Mouse (Mus musculus): Measurements from ENCODE around the gene Wdr63. TPM values are rescaled to one million over a fixed set of nuclear protein-coding genes. Genes with fewer than 3 reads are reported as not detected.

Wdr63 gene
- polyA plus RNA-seq, 1 experiment, result not detected

DNA sequence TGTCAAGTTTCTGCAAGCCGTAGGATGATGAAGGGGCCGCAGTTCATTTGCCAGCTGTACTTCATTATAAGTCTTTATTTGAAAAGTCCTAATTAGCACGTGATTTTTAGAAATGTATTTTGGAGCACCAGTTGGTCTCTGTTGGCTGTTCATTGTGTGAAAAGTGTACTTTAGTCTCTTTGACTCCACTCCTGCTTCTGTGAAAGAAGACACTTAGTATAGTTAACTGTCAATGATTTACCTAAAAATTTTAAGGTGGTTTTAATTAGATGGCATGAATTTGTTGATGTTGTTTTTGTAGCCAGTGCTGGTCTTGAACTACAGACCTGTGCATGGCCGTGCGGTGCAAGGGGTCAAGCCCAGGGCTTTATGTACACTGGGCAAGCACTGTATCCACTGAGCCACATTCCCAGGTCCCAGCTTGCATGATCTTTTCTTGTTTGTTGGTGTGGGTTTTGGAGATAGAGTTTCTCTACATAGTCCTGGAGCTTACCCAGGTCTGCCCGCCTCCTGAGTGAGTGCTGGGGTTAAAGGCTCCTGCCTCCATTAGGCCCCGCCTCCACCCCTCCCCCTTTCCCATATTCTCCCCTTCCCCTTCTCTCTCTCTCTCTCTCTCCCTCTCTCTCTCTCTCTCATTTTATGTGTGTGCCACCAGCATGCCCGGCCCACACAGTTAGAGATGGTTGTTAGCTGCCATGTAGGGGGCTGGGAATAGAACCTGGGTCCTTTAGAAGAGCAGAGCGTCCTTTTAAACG, 115.8 kb downstream of the Wdr63 start:
- Histone ChIP-seq H3K27ac (replicated peaks; ENCODE audit: low read depth, low read length) (peak overlapping the region; percentile 12; the same call in 1 of the 2 replicates), H3K4me1 (ENCODE audit: control insufficient read depth, insufficient read depth, insufficient read length, low read length) (peaks cover 2% of the 10 kb centered on the region; the same call in 1 of the 2 replicates), H3K4me3 (ENCODE audit: insufficient read depth, low read depth, low read length) (0 out of 2 replicates have a peak overlapping the region, but pooled peaks have one; percentile 8)

GRCm38 (mm10) chr3:145991130-145991529, 116.8 kb downstream of the Wdr63 start:
- Histone ChIP-seq H3K4me3 (ENCODE audit: insufficient read depth, low read depth, low read length) (peak overlapping the region; percentile 22; the same call in 1 of the 2 replicates), H3K4me1 (ENCODE audit: control insufficient read depth, insufficient read depth, insufficient read length, low read length) (peaks cover 2% of the 10 kb centered on the region; the same call in 1 of the 2 replicates), H3K27ac (replicated peaks; ENCODE audit: low read depth, low read length) (0 out of 2 replicates have a peak overlapping the region, but pooled peaks have one; percentile 15)

Other genes with a start within 250 kb of the Wdr63 start
- 14.5 and 17.8 TPM in 2 replicates for gene Bcl10, start 185.3 kb downstream of the Wdr63 start, polyA plus RNA-seq (2012; ENCODE audit: insufficient read depth, insufficient read length, missing spikeins)
- 18.1 and 19.4 TPM in 2 replicates for gene 2410004B18Rik, start 170.1 kb downstream of the Wdr63 start, polyA plus RNA-seq (2012; ENCODE audit: insufficient read depth, insufficient read length, missing spikeins)
- gene Syde2, start 120.3 kb downstream of the Wdr63 start, polyA plus RNA-seq (2012; ENCODE audit: insufficient read depth, insufficient read length, missing spikeins), result 4.4 and 4.5 TPM in 2 replicates
- gene Mcoln3, start 9.3 kb upstream of the Wdr63 start, polyA plus RNA-seq (2012; ENCODE audit: insufficient read depth, insufficient read length, missing spikeins), result not detected in 2 replicates
- not detected in 2 replicates for gene Mcoln2, start 41.7 kb upstream of the Wdr63 start, polyA plus RNA-seq (2012; ENCODE audit: insufficient read depth, insufficient read length, missing spikeins)
- not detected in 2 replicates for gene Lpar3, start 112.8 kb upstream of the Wdr63 start, polyA plus RNA-seq (2012; ENCODE audit: insufficient read depth, insufficient read length, missing spikeins)

All from brown adipose tissue, adult 24 weeks (tissue).